Mouse (Mus musculus) right cerebral cortex, adult 18-20 months (tissue): Measurements from ENCODE around the gene Cldn9.
A peak's percentile ranks its signal among the peaks of the same experiment; 100 is the strongest.

Source experiments
- DNase-seq: peaks from one replicate; pipeline ENCODE4 v3.0.0; 2022; ENCODE audit warnings: mixed read lengths

Gene Cldn9

DNA sequence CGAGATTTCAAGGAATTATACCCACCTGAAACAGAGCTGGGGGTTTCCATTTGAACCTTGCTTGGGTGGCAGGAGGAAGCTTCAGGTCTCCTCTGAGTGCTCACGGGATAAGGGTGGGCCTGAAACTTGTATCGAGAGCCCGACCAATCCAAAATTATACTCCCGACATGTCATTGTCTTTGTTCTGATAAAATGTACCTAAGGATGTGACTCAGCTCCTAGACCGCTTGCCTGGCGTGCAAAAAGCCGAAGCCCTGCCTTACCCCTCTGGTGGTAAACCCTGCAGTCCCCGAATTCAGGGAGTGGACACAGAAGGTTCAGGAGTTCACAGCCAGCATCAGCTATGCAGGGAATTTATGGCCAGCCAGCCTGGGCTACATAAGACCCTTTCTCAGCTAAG is 3.5 kb downstream of the Cldn9 start:
- DNase-seq: no peak

DNA sequence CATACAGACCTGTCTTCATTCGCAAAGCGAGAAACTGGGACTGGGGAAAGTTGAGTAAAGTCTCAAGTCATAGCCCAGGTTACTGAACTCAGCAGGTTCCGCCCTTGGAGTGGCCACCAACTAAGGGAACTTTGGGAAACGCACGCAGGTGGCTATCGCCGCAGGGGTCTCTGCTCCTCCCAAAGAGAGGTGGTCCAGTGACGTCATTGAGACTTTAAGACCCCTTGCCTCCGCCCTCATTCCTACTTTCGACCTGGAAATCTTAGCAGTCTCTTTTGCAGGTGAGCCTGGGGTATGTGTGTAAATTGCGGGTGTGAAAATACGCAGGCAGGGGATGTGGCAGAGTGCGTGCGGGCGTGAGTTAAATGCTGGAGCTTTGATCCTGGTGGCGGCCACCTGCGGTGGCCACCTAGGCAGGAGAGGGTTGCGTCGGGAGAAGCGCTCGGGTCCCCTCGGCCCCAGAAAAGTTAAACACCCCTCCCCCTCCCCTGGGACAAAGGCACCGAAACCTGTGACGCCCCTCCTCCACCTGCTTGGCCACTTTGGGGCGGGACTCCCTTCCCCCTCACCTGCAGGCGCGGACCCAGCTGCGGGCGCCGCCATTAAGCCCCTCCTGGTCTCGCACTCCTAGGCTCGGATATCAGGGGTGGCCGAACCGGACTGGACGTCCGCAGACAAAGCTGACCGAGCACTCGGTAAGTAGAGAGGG is 4.5 kb downstream of the Cldn9 start, which contains the start of gene Cldn6:
Gene Cldn6 (plus strand): TSS at position 123 of the 709 bp plus-strand sequence.
- no peak for DNase-seq

- peak; percentile 82 for DNase-seq
These were observed 6.6 kb downstream of the Cldn9 start, which contains the start of gene Tnfrsf12a for GRCm38 (mm10) chr17:23677236-23677679. Tnfrsf12a (minus strand) TSS chr17:23677468.

DNA sequence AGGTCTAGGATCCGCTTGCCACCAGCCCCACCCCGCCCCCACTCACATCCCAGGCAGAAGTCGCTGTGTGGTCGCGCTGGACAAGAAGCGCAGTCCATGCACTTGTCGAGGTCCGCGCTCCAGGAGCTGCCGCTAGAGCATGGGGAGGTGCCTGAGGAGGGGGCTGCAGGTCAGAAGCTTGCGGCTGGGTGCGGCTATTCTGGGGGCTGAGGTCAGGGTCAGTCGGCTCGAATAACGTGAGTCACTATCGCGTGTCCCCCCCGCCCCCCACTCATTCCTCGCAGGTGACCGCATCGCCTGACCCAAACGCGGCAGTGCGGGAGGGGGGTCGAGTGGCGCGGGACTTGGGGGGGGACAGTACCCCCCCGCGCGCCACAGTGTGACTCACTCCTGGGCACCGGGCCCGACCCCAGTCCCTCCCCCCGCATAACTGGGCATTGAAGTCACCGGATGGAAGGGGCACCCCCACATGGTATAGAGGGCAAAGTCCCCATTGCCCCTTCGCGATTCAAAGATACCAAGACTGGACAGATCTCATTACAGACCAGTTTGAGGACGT is 7.3 kb downstream of the Cldn9 start:
- no peak for DNase-seq

DNA sequence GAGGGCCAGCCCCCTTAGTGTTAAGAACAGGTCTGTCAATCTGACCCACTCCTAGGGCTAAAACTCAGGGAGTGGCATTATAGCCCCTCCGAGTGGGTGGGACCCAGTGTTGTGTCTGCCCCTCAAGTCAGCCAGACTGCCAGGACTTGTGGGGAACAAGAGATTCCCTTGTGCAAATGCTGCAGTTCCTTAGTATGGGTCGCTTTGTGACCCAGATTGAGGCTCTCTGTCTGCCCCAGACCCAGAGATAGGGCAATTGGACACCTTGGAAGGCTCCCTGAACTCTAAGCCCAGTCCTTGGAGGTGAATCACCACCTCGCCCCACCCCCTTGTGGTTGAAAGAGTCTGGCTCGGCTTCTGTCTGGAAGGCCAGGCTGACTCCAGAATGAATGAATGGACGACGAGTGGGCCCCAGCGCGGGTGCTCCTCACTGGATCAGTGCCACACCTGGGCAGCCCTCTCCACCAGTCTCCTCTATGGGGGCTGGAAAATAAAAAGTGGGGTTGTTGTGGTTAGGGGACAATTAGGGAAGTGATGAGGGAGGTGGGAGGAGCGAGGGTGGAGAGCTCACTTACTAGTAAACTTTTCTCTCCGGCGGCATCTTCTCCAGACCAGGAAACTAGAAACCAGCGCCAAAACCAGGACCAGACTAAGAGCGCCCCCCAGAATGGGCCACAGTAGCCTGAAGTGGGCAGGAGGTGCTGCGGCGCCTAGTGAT is 8.1 kb downstream of the Cldn9 start:
- DNase-seq: no peak

- no peak for DNase-seq
These were observed 8.7 kb downstream of the Cldn9 start for GRCm38 (mm10) chr17:23675127-23675526.

DNA sequence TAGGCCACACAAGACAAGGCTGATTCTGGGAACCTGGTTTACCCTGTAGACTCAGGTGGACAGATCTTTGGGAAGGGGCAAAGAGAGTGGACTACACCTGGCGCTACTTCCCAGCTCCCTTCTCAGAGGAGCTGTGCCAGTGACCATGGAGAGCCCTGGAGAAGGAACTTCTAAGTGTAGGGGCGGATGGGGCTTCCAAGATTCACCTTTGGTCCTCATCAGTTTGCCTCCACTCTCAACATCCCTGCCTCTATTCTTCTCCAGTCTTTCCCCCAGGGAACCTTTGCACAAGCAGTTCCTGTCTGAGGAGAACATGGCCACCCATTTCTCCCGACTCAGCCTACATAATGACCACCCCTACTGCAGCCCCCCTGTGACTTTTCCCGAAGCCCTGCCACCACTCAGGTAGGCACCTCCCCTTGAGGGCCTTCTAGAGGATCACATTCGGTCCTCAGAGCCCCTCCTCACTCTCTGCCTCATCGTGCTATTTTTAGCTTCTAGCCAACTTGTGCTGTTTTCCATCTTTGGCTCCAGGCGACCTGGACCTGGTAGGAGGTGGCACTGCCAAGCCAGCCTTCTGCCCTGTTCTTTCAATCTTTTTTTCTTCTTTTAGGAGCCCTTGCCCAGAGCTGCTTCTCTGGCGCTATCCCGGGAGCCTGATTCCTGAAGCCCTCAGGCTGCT is 9.4 kb downstream of the Cldn9 start:
- DNase-seq: no peak

DNA sequence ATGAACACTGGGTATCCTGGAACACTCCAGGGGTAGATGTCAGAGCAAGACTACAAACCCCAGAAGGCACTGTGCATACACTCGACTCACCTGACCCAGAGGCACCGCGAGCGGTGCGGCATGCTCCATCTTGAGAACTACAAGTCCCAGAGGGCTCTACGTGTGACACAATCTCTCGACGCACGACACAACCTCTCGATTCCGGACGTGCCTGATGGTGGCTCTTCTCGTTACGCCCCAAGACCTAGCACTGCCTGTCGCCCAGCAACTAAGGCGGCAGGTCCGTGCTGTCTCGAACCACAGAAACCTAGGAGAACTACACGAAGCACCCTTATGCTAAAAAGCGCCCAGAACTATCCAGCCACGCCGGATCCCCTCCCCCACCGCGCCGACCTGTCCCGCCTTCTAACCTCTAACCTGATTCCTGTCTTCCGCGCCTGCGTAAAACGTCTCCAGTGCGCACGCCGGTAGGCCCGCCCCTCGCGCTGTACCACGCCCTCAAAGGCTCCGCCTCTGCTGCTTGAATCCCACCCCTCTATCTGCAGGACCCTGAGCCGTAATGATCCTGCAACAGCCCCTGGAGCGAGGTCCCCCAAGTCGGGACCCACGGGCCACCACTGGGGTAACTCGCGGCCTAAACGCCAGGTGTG is 10.3 kb downstream of the Cldn9 start, which contains the start of the genes Hcfc1r1 and Thoc6:
Gene Hcfc1r1 (plus strand): TSS at position 173 of the 650 bp plus-strand sequence.
Gene Thoc6 (minus strand): TSS at position 459 of the 650 bp plus-strand sequence.
- peak; percentile 96 for DNase-seq

- no peak for DNase-seq
These were observed 11.1 kb downstream of the Cldn9 start for GRCm38 (mm10) chr17:23672761-23673160.

DNA sequence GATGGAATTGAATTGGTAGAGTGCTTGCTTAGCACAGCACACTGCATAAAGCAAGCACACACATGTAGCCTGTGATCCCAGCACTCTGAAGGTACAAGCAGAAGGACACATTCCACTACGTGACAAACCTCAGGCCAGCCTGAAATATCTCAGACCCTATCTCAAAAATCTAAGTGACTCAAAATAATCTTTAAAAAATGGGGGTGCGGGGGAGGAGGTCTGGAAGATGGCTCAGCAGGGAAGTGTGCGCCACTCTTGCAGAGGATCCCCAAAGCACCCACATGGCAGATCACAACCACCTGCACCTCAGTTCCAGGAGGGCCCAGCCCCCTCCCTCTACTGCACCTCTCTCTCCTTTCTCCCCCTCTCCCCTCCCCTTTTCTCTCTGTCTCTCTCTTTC is 12.3 kb downstream of the Cldn9 start:
- DNase-seq: no peak

GRCm38 (mm10) chr17:23670516-23671074 is 13.2 kb downstream of the Cldn9 start:
- no peak for DNase-seq

- no peak for DNase-seq
These were observed 18.3 kb downstream of the Cldn9 start for GRCm38 (mm10) chr17:23665511-23665910.

- DNase-seq: no peak
These were observed 19.2 kb downstream of the Cldn9 start for GRCm38 (mm10) chr17:23664556-23665021.

- no peak for DNase-seq
These were observed 22.3 kb downstream of the Cldn9 start for GRCm38 (mm10) chr17:23661526-23661925.

DNA sequence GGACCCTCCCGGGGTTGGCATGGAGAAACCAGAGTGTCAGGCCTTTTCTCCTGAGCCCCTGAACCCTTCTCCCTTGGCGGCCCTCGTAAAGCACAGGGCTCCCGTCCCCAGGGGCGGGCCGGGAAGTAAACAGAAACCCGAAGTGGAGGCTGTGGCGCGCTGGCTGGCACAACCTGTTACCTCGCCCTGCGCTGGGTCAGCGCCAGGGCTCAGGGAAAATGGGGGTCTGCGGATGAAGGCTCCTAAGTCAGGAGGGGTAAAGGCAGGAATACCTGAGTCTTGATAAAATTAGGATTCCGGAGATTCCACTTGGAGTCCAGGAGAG is 23.0 kb downstream of the Cldn9 start:
- no peak for DNase-seq

DNA sequence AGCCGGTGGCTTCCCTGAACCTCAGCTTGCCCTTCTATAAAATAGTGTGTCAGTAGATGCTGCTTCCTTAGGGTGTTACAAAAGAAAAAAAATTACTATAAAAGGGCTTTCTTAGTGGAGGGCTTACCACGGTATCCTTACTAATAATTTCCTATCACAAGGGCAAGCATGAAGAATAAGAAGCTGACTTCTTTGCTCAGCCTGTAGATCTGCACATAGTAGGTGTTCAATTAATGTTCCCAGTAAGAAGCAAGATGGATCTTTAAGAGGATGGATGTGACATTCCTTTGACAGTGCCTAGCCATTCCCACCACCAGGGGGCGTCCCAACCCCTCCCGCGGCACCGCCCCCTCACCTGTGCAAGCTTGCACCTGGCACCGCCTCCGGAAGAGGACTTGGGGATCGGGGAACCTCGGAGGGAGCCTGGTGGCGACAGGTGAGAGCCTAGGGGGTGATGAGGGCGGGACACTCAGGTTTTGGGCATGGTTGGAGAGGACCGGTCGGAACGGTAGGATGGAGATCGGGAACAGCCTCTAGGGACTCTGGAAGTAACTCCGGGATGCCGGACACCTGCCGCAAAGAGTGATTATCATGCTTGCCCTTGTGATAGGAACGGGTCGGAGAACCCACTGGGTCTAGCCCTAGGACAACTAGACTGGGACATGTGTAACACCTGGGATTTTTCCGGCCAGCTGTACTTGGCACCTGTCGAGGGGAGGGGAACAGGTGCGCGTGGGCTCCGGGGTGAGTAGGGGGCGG is 23.5 kb downstream of the Cldn9 start, which contains the start of gene Bicdl2:
Gene Bicdl2 (plus strand): TSS at position 390 of the 759 bp plus-strand sequence.
- DNase-seq: no peak

DNA sequence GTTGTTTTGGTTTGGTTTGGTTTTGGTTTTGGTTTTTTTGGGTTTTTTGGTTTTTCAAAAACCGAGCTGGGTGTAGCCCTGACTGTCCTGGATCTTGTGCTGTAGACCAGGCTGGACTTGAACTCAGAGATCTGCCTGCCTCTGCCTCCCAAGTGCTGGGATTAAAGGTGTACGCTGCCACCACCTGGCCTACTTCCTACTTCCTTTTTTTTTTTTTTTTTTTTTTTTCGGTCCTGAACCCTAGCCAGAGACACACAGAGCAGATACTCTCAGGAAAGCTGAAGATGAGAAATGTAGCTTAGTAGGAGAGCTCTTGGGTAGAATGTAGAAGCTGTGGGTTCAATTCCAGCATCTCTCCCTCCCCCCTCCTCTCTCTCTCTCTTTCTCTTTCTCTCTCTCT is 25.4 kb downstream of the Cldn9 start:
- no peak for DNase-seq

- DNase-seq: no peak
These were observed 29.4 kb downstream of the Cldn9 start for GRCm38 (mm10) chr17:23654410-23654809.

DNA sequence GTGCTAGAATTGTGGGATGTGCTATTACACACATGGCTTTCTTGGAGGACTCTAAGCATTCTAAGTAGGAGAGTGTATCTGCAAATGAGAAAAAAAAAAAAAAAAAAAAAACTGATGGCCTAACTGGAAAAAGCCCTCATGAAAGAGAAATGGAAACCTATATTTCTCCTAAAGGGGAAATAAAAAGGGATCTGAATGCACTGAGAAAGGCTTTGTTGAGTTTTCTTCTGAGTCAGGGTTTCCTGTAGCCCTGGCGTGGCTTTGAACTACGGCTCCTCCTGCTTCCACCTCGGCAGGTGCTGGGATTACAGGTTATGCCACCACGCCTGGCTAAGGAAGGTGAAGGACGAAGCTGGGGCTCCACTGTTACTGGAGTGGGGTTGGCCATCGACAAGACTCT is 29.8 kb downstream of the Cldn9 start:
- DNase-seq: no peak

GRCm38 (mm10) chr17:23653324-23653723 is 30.5 kb downstream of the Cldn9 start:
- no peak for DNase-seq

GRCm38 (mm10) chr17:23651363-23651762 is 32.5 kb downstream of the Cldn9 start:
- no peak for DNase-seq
